Mouse (Mus musculus) heart, postnatal 10 days (tissue): ENCODE measurements around the gene Fars2. TPM values are rescaled to one million over a fixed set of nuclear protein-coding genes. Genes with fewer than 3 reads are reported as not detected.

ENCODE experiments used
- DNase-seq, 2 experiments: peaks; one replicate each; pipeline ENCODE4 v3.0.0; 2021
- intact Hi-C: fragments of 180-260 bp; cut with DNase I; formaldehyde crosslinking; loops from one replicate; pipeline ENCODE4 v1.15.1; 2025
- total RNA-seq, 2 experiments: library from RNA; stranded (reverse); gene quantifications; 2 replicates each; pipeline ENCODE4 v1.2.3; 2021

Fars2 gene
- total RNA-seq, 2 experiments from 2014 or later = 69.7 to 73.3 TPM

- intact Hi-C loops = no loop called here
- no peak for DNase-seq
Measured at GRCm38 (mm10) chr13:36495980-36496379, 378.8 kb downstream of the Fars2 start.

GRCm38 (mm10) chr13:36497346-36497745 lies 380.1 kb downstream of the Fars2 start:
- intact Hi-C loops = no loop called here
- peak; percentile 51 to 65 for DNase-seq

GRCm38 (mm10) chr13:36500370-36500905 lies 383.2 kb downstream of the Fars2 start:
- intact Hi-C loops = no loop called here
- DNase-seq = no peak

- no peak for DNase-seq
- intact Hi-C loops = no loop called here
Measured at GRCm38 (mm10) chr13:36503551-36503950, 386.3 kb downstream of the Fars2 start.

GRCm38 (mm10) chr13:36503991-36504390 lies 386.8 kb downstream of the Fars2 start:
- DNase-seq = no peak
- intact Hi-C loops = no loop called here

GRCm38 (mm10) chr13:36505730-36506129 lies 388.5 kb downstream of the Fars2 start:
- intact Hi-C loops = no loop called here
- DNase-seq = no peak

GRCm38 (mm10) chr13:36506315-36506714 lies 389.1 kb downstream of the Fars2 start:
- intact Hi-C loops = no loop called here
- DNase-seq = peak; percentile 54 to 59

GRCm38 (mm10) chr13:36510161-36510560 lies 392.9 kb downstream of the Fars2 start:
- DNase-seq = no peak
- intact Hi-C loops = no loop called here

GRCm38 (mm10) chr13:36513126-36513525 lies 395.9 kb downstream of the Fars2 start:
- intact Hi-C loops = no loop called here
- no peak for DNase-seq

- intact Hi-C loops = no loop called here
- no peak for DNase-seq
Measured at GRCm38 (mm10) chr13:36518144-36518571, 400.9 kb downstream of the Fars2 start.

- intact Hi-C loops = no loop called here
- no peak for DNase-seq
Measured at GRCm38 (mm10) chr13:36527761-36528160, 410.5 kb downstream of the Fars2 start.

- DNase-seq = peak; percentile 76 to 82
- intact Hi-C loops = no loop called here
Measured at GRCm38 (mm10) chr13:36528223-36528895, 411.1 kb downstream of the Fars2 start.

GRCm38 (mm10) chr13:36529467-36530039 lies 412.3 kb downstream of the Fars2 start:
- intact Hi-C loops = no loop called here
- no peak for DNase-seq

- DNase-seq = no peak
- intact Hi-C loops = no loop called here
Measured at GRCm38 (mm10) chr13:36530852-36531251, 413.6 kb downstream of the Fars2 start.

- DNase-seq = no peak
- intact Hi-C loops = no loop called here
Measured at GRCm38 (mm10) chr13:36531893-36532292, 414.7 kb downstream of the Fars2 start.

- intact Hi-C loops = no loop called here
- no peak for DNase-seq
Measured at GRCm38 (mm10) chr13:36533071-36533470, 415.9 kb downstream of the Fars2 start.

- DNase-seq = no peak
- intact Hi-C loops = no loop called here
Measured at GRCm38 (mm10) chr13:36533518-36533917, 416.3 kb downstream of the Fars2 start.

GRCm38 (mm10) chr13:36533966-36534540 lies 416.8 kb downstream of the Fars2 start:
- intact Hi-C loops = no loop called here
- DNase-seq = no peak

- DNase-seq = no peak
- intact Hi-C loops = no loop called here
Measured at GRCm38 (mm10) chr13:36537580-36537979, 420.4 kb downstream of the Fars2 start.

GRCm38 (mm10) chr13:36538385-36538784 lies 421.2 kb downstream of the Fars2 start:
- no peak for DNase-seq
- intact Hi-C loops = no loop called here

GRCm38 (mm10) chr13:36540231-36540630 lies 423.0 kb downstream of the Fars2 start:
- intact Hi-C loops = no loop called here
- peak; percentile 66 for DNase-seq

GRCm38 (mm10) chr13:36541287-36541780 lies 424.1 kb downstream of the Fars2 start:
- intact Hi-C loops = no loop called here
- DNase-seq = peak in 1 of 2 experiments; percentile 26
